Mouse (Mus musculus) limb, embryonic 11.5 days (tissue): Measurements from ENCODE around the gene Fam149a. TPM values are rescaled to one million over a fixed set of nuclear protein-coding genes. Genes with fewer than 3 reads are reported as not detected.

ENCODE experiments used
- ATAC-seq: fragments of 200-750 bp; cut with Nextera tagmentation; 2 replicates; pipeline ENCODE4 v1.8.0; 2017; ENCODE audit warnings: low read depth; ENCODE audit not compliant: insufficient number of reproducible peaks, low FRiP score, low TSS enrichment
- DNase-seq: peaks from one replicate; pipeline ENCODE4 v3.0.0-alpha.2; 2015; ENCODE audit warnings: low spot score
- H3K27ac ChIP-seq: fragments of 300-500 bp; sonication (generic); replicated peaks from 2 replicates; pipeline ENCODE4 v1.5.1; 2014; ENCODE audit warnings: low read depth, mild to moderate bottlenecking, low read length
- H3K27me3 ChIP-seq: fragments of 300-500 bp; sonication (generic); 2 replicates; pipeline ENCODE4 v1.6.1; 2014; ENCODE audit warnings: mild to moderate bottlenecking, low read length, mixed read lengths; ENCODE audit not compliant: control insufficient read depth, insufficient read depth
- H3K36me3 ChIP-seq: fragments of 300-500 bp; sonication (generic); 2 replicates; pipeline ENCODE4 v1.6.1; 2014; ENCODE audit warnings: mild to moderate bottlenecking, low read length, moderate library complexity, mixed read lengths; ENCODE audit not compliant: control insufficient read depth, insufficient read depth
- H3K4me1 ChIP-seq: fragments of 300-500 bp; sonication (generic); 2 replicates; pipeline ENCODE4 v1.6.1; 2014; ENCODE audit warnings: low read length, mixed read lengths; ENCODE audit not compliant: control insufficient read depth, insufficient read depth
- H3K4me2 ChIP-seq: fragments of 300-500 bp; sonication (generic); 2 replicates; pipeline ENCODE4 v1.6.1; 2014; ENCODE audit warnings: low read depth, mild to moderate bottlenecking, moderate library complexity; ENCODE audit not compliant: severe bottlenecking
- H3K4me3 ChIP-seq: fragments of 300-500 bp; sonication (generic); 2 replicates; pipeline ENCODE4 v1.5.1; 2014; ENCODE audit warnings: low read depth, low read length
- H3K9ac ChIP-seq: fragments of 300-500 bp; sonication (generic); 2 replicates; pipeline ENCODE4 v1.6.1; 2014; ENCODE audit warnings: mild to moderate bottlenecking, low read length
- H3K9me3 ChIP-seq: fragments of 300-500 bp; sonication (generic); 2 replicates; pipeline ENCODE4 v1.6.1; 2016; ENCODE audit warnings: low read length; ENCODE audit not compliant: control insufficient read depth
- WGBS: fragments of 180-500 bp; shearing (Covaris S2); extraction: QIAGEN DNeasy Blood & Tissue Kit; methylation state at CpG from one replicate; pipeline ENCODE4 v1.1.7; 2014; 5-methylcytosine and 5-hydroxymethylcytosine counted together
- polyA plus RNA-seq: library from polyadenylated mRNA; unstranded; fragments of >200 nt; fragmentation: Nextera tagmentation; extraction: Ambion mirVana; gene quantifications from 2 replicates; pipeline ENCODE4 v1.2.1, GENCODE M21; 2014

Fam149a gene
- polyA plus RNA-seq, 1 experiment from 2014 or later: 13.6 TPM

DNA sequence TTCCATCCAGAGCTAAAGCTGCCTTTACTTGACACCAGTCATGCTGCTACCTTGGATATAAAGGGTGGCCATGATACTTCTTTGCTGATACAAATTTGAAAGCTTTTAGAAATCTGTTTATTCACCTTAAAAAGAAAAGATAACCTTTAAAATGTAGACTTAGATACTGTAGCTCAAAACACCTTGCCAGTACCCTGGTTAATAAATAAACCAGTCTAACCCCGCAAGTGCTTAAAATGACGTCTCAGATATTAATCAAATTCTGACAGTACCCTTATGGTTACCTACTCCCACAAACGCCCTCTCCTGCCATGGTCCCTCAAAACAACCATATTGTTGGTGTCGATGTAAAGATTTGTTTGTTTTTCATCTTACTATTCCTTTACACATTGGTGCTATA is 57.9 kb downstream of the Fam149a start:
- no peaks in the 10 kb centered on the region for H3K4me1 ChIP-seq
- DNase-seq (no peak), ATAC-seq (no peak)
- no peaks in the 10 kb centered on the region for H3K36me3 ChIP-seq
- no peak overlapping the region for H3K4me2 ChIP-seq
- H3K4me3 ChIP-seq: no peak overlapping the region
- no peaks in the 10 kb centered on the region for H3K27me3 ChIP-seq
- no peak overlapping the region for H3K27ac ChIP-seq
- no peak overlapping the region for H3K9ac ChIP-seq
- no peaks in the 10 kb centered on the region for H3K9me3 ChIP-seq
- 82% methylated on average over 4 of the region's 4 CpGs for WGBS

DNA sequence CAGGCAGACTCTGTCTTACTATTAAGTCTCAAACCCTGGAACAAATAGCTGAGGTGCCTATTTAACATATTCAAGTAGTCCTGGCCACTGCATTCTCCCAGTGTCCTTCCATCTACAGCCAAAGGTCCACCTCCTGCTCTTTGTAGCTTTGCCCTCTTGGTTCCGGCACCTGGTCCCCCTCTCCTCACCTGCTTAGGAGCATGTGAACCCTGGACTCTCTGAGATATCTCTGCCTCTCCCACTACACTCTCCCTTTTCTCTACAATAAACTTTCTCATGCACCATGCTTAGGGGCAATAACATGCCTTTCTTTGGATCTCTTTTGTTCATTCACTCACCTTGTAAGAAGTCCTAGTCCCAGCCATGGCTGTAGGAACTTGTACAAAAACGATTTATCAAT is 60.7 kb downstream of the Fam149a start:
- 92% methylated on average over 2 of the region's 2 CpGs for WGBS
- DNase-seq (no peak), ATAC-seq (no peak)
- Histone ChIP-seq H3K27ac (no peak overlapping the region), H3K9ac (no peak overlapping the region), H3K36me3 (no peaks in the 10 kb centered on the region), H3K4me3 (no peak overlapping the region), H3K4me1 (no peaks in the 10 kb centered on the region), H3K9me3 (no peaks in the 10 kb centered on the region), H3K27me3 (no peaks in the 10 kb centered on the region), H3K4me2 (no peak overlapping the region)

- Histone ChIP-seq H3K9ac (no peak overlapping the region), H3K36me3 (no peaks in the 10 kb centered on the region), H3K27ac (no peak overlapping the region), H3K4me3 (no peak overlapping the region), H3K4me2 (no peak overlapping the region), H3K9me3 (no peaks in the 10 kb centered on the region), H3K27me3 (no peaks in the 10 kb centered on the region), H3K4me1 (no peaks in the 10 kb centered on the region)
- ATAC-seq (no peak), DNase-seq (no peak)
- 78% methylated on average over 1 of the region's 1 CpGs for WGBS
Observed at GRCm38 (mm10) chr8:45320930-45321329, 61.2 kb downstream of the Fam149a start.

DNA sequence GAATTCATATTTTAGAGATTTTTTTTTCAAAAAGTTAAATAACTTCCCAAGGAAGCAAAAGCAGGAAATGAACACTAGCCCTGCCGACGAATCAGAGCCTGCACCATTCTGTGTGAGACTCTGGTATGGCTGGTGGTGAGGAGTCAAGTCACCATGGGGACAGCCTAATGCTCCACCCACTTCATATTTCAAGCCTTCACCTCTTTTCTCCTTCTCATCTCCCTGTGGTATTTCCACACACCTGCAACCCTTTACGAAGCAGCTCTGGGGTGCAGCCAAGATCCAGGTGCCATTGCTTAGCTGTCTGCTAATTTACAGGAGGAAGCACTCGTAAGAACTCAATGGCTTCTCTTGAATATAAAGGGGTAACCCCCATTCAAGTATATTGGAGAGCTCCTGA is 71.1 kb downstream of the Fam149a start:
- no peak overlapping the region for H3K4me3 ChIP-seq
- no peaks in the 10 kb centered on the region for H3K9me3 ChIP-seq
- WGBS: 87% methylated on average over 4 of the region's 4 CpGs
- ATAC-seq (no peak), DNase-seq (no peak)
- no peaks in the 10 kb centered on the region for H3K27me3 ChIP-seq
- no peak overlapping the region for H3K9ac ChIP-seq
- H3K27ac ChIP-seq: no peak overlapping the region
- no peaks in the 10 kb centered on the region for H3K4me1 ChIP-seq
- no peaks in the 10 kb centered on the region; the same call in 1 of the 2 replicates for H3K36me3 ChIP-seq
- H3K4me2 ChIP-seq: no peak overlapping the region

GRCm38 (mm10) chr8:45308366-45308765 is 73.7 kb downstream of the Fam149a start, which contains the start of gene Gm45753:
Gm45753 (minus strand) TSS chr8:45308466.
- WGBS: 93% methylated on average over 13 of the region's 13 CpGs
- DNase-seq: no peak
- Histone ChIP-seq H3K27me3 (no peaks in the 10 kb centered on the region), H3K4me2 (no peak within 1 kb of the TSS), H3K9ac (no peak within 1 kb of the TSS), H3K27ac (no peak within 1 kb of the TSS), H3K9me3 (no peaks in the 10 kb centered on the region), H3K36me3 (no peaks in the 10 kb centered on the region), H3K4me1 (no peaks in the 10 kb centered on the region), H3K4me3 (no peak within 1 kb of the TSS)
- ATAC-seq: no peak

DNA sequence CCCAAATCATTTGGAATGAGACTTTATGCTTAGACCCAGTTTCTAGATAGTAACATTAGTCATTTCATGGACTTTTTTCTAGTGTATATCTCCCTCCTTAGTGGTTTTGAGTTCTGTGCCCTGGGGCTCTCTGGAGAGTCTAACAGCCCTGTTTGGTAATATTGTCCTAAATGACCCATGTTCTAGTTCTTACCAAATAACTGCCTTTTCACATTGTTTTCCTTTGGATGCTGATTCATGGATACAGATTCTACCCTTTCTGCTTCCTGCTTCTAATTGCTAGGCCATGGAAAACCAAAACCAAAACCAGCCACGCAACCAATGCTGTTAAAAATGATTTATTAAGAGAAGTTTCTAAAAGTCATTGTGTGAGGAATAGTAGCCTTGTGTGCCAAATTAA is 76.6 kb downstream of the Fam149a start:
- Histone ChIP-seq H3K4me2 (no peak overlapping the region), H3K9ac (no peak overlapping the region), H3K27me3 (no peaks in the 10 kb centered on the region), H3K36me3 (no peaks in the 10 kb centered on the region), H3K4me1 (no peaks in the 10 kb centered on the region), H3K27ac (no peak overlapping the region), H3K4me3 (no peak overlapping the region), H3K9me3 (no peaks in the 10 kb centered on the region)
- DNase-seq (no peak), ATAC-seq (no peak)
- whole genome bisulfite sequencing: 67% methylated on average over 1 of the region's 1 CpGs

DNA sequence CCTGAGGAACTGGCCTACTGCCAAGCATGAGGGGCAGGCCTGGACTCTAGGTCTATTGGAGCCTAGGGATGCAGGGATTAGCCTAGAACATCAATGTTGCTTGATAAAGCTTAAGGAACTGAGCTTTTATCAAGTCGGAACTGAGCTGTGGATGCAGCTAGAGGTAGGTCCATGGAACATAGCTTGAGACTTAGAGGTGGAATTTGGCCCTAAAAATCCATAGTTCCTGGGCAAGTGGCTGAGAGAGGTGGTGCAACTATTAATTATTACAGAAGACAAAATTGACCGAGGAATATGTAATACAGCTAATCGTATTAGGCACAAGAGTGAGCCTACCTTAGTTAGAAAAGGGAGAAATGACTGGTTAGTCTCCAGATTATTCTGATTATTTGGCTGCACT is 77.7 kb downstream of the Fam149a start:
- H3K27ac ChIP-seq: no peak overlapping the region
- WGBS: 89% methylated on average over 3 of the region's 3 CpGs

GRCm38 (mm10) chr8:45302390-45302789 is 79.7 kb downstream of the Fam149a start:
- Histone ChIP-seq H3K4me1 (no peaks in the 10 kb centered on the region), H3K9ac (no peak overlapping the region), H3K4me2 (no peak overlapping the region), H3K4me3 (no peak overlapping the region), H3K36me3 (no peaks in the 10 kb centered on the region), H3K9me3 (no peaks in the 10 kb centered on the region), H3K27me3 (no peaks in the 10 kb centered on the region), H3K27ac (no peak overlapping the region)
- 49% methylated on average over 8 of the region's 8 CpGs for WGBS
- DNase-seq: no peak
- ATAC-seq: no peak

More for the DNA sequence above, 77.7 kb downstream of the Fam149a start:
- Histone ChIP-seq H3K4me1 (no peaks in the 10 kb centered on the region), H3K9ac (no peak overlapping the region), H3K36me3 (no peaks in the 10 kb centered on the region), H3K4me3 (no peak overlapping the region), H3K9me3 (no peaks in the 10 kb centered on the region), H3K27me3 (no peaks in the 10 kb centered on the region), H3K4me2 (no peak overlapping the region)
- DNase-seq (no peak), ATAC-seq (no peak)

DNA sequence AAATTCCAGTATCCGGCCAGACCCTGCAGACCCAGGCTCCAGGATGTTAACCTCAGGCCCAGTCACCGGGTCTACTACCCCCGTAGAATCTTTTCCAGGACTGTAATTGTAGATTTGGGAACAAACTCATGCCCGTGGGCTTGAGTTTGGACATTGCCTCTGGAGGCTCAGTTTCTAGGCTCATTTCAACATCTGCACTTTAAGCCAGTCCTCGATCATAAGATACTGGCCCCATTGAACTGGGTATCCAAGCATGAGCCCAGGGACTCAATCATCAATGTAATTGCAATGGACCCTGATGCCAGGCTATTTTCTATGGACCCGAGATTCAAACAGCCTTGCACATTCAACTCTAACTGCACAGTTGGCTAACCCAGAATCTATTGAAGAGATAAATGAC is 86.8 kb downstream of the Fam149a start:
- WGBS: 87% methylated on average over 6 of the region's 6 CpGs
- no peaks in the 10 kb centered on the region for H3K36me3 ChIP-seq
- H3K4me1 ChIP-seq: no peaks in the 10 kb centered on the region
- no peak overlapping the region for H3K4me3 ChIP-seq
- H3K27ac ChIP-seq: no peak overlapping the region
- ATAC-seq (no peak), DNase-seq (no peak)
- H3K9ac ChIP-seq: no peak overlapping the region
- H3K9me3 ChIP-seq: no peaks in the 10 kb centered on the region
- H3K4me2 ChIP-seq: no peak overlapping the region
- no peaks in the 10 kb centered on the region for H3K27me3 ChIP-seq
